Mouse (Mus musculus): ENCODE data around the gene Tusc1. TPM values are rescaled to one million over a fixed set of nuclear protein-coding genes. Genes with fewer than 3 reads are reported as not detected.

The Tusc1 gene
- polyA plus RNA-seq (2016; fragmentation: Nextera tagmentation; extraction: Ambion mirVana), result 6.9 and 7.2 TPM in 2 replicates

DNA sequence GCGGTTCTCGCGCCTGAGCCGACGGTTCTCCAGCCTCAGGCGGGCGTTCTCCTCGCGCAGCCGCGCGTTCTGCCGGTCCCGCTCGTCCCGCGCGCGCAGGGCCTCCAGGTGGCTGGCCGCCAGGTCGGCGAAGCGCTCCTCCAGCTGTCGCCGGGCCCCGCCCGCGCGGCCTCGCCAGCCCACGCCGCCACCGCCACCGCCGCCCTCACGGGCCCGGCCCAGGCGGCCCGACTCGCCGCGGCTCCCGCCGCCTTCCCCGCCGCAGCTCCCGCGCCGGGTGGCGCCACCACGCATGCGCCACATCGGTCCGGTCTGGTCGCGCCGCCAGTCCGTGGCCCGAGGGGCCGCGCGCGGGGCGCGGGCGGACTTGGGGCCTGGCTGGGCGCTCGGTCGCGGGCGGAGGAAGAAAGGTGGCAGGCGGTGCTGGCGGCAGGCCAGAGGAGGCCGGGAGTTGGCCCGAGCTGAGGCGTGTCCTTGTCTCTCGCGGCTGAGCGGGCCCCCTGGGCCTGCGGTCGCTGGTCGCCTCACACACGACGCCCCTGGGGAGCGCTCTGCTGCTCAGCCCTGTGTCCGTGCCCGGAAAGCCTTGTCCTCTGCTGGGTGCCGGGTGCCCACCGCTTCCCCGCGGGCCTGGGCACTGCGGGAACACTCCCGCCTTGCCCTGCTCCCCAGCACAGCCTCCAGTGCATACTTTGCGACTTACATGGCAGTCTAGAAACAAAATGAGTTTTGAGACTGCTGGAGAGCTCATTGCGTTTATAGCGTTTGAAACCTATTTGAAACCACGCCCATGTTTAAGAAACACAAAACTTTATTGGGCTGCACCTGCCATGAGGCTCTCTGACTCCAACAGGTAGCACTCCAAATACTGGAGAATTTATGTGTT is at the start of gene Tusc1:
Tusc1 (minus strand) TSS at position 394 of the 886 bp plus-strand sequence.
- H3K4me3 ChIP-seq, result peak within 1 kb of the TSS; percentile 78

DNA sequence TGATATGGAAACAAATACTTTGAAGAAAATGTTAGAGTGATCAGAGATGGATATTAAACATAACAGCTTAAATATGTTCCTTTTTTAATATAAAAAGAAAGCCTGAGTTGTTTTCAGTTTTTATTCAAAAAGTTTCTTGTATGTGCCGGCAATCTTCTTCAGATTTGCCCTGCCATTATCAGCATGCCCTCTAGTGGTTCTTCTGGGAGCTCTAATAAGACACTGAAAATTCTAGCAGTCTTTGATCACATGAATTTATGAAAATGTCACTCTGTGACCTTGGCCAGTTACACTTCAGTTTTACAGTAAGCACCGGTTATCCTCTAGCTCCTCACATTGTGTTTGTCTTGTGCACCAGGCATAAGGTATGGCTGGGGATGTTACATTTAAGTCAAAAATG is 17.6 kb upstream of the Tusc1 start:
- no peaks in the 10 kb centered on the region for H3K27me3 ChIP-seq (replicated peaks)
- H3K36me3 ChIP-seq, result no peaks in the 10 kb centered on the region
- no peak overlapping the region for H3K27ac ChIP-seq (ENCODE audit: poor library complexity, severe bottlenecking)
- WGBS, result 64% methylated on average over 2 of the region's 2 CpGs
- no peak for ATAC-seq (ENCODE audit: insufficient number of reproducible peaks, low FRiP score)
- H3K9ac ChIP-seq, result no peak overlapping the region
- no peaks in the 10 kb centered on the region for H3K9me3 ChIP-seq (replicated peaks)
- no peaks in the 10 kb centered on the region for H3K4me1 ChIP-seq (replicated peaks)
- H3K4me3 ChIP-seq, result no peak overlapping the region
- H3K4me2 ChIP-seq, result no peak overlapping the region

More for the DNA sequence above, at the start of gene Tusc1:
- Histone ChIP-seq H3K27ac (ENCODE audit: poor library complexity, severe bottlenecking) (peak within 1 kb of the TSS; percentile 95), H3K9me3 (replicated peaks) (no peaks in the 10 kb centered on the region), H3K4me2 (peak within 1 kb of the TSS; percentile 89), H3K36me3 (no peaks in the 10 kb centered on the region), H3K9ac (peak within 1 kb of the TSS; percentile 87), H3K4me1 (replicated peaks) (no peaks in the 10 kb centered on the region), H3K27me3 (replicated peaks) (no peaks in the 10 kb centered on the region)
- under 1% methylated on average over 81 of the region's 97 CpGs for WGBS
- peak; percentile 88 for ATAC-seq (ENCODE audit: insufficient number of reproducible peaks, low FRiP score)

DNA sequence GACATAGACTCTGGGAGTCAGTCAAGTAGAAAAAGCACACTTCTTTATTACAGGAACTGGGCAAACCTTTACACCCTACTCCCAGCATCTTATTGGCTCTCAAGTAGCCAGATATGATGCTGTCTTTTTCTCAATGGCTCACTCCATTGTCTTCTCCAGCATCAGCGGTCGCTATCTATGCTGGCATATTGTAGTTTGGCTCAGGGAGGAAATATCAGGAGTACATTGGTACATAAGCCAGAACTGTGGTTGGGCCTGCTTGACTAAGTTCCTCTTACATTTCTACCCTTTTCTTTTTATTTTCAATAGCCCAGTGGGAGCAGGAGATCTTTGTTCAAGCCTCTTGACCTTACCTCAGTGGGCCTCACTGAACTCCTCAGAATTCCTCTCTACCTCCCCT is 9.0 kb upstream of the Tusc1 start:
- no peak overlapping the region for H3K9ac ChIP-seq
- no peak for ATAC-seq (ENCODE audit: insufficient number of reproducible peaks, low FRiP score)
- H3K27ac ChIP-seq (ENCODE audit: poor library complexity, severe bottlenecking), result no peak overlapping the region
- no peaks in the 10 kb centered on the region for H3K4me1 ChIP-seq (replicated peaks)
- no peak overlapping the region for H3K4me2 ChIP-seq
- 81% methylated on average over 2 of the region's 2 CpGs for WGBS
- no peak overlapping the region for H3K4me3 ChIP-seq
- H3K9me3 ChIP-seq (replicated peaks), result no peaks in the 10 kb centered on the region
- no peaks in the 10 kb centered on the region for H3K27me3 ChIP-seq (replicated peaks)
- no peaks in the 10 kb centered on the region for H3K36me3 ChIP-seq

DNA sequence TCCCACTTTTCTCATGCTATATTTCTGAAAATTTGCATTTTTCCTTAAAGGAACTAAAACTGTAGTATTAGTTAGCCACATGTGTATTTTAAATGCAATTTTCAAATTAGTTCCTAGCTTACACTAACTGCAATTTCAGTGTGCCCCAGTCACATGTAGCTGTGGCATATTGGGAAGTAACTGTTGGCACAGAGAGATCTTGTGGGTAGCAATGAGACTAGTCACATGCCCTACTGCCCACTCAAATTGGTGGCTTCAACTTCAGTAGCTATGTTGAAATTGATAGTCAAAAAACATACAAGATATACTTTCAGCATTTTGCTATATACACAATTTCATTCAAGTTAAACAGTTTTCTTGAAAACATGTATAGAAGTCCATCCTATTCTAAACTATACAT is 6.3 kb upstream of the Tusc1 start:
- Histone ChIP-seq H3K36me3 (no peaks in the 10 kb centered on the region), H3K27ac (ENCODE audit: poor library complexity, severe bottlenecking) (no peak overlapping the region), H3K4me2 (no peak overlapping the region), H3K27me3 (replicated peaks) (no peaks in the 10 kb centered on the region), H3K4me3 (no peak overlapping the region), H3K9me3 (replicated peaks) (no peaks in the 10 kb centered on the region), H3K9ac (no peak overlapping the region), H3K4me1 (replicated peaks) (no peaks in the 10 kb centered on the region)
- no peak for ATAC-seq (ENCODE audit: insufficient number of reproducible peaks, low FRiP score)

DNA sequence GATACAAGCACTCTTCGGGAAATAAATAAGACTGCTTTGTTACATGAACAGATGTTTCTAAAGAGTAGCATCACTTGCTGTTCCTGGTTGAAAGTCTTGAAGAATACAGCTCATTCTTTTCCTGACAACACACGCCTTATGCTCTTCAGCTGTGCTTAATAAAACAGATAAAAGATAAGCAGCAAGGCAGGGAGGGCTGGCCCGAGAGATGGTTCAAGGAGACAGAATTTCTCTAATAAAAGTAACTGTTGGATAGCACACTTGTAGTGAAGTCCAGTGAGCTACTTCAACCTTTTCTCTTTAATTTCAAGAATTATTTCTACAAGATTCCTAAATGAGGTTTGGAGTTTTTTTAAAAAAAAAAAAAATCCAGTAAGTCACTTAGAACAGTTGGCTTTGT is 2.7 kb upstream of the Tusc1 start:
- Histone ChIP-seq H3K4me1 (replicated peaks) (no peaks in the 10 kb centered on the region), H3K4me2 (no peak overlapping the region), H3K36me3 (no peaks in the 10 kb centered on the region), H3K9me3 (replicated peaks) (no peaks in the 10 kb centered on the region), H3K9ac (no peak overlapping the region), H3K4me3 (no peak overlapping the region), H3K27ac (ENCODE audit: poor library complexity, severe bottlenecking) (no peak overlapping the region), H3K27me3 (replicated peaks) (no peaks in the 10 kb centered on the region)
- no peak for ATAC-seq (ENCODE audit: insufficient number of reproducible peaks, low FRiP score)
- 56% methylated on average over 3 of the region's 3 CpGs for WGBS

DNA sequence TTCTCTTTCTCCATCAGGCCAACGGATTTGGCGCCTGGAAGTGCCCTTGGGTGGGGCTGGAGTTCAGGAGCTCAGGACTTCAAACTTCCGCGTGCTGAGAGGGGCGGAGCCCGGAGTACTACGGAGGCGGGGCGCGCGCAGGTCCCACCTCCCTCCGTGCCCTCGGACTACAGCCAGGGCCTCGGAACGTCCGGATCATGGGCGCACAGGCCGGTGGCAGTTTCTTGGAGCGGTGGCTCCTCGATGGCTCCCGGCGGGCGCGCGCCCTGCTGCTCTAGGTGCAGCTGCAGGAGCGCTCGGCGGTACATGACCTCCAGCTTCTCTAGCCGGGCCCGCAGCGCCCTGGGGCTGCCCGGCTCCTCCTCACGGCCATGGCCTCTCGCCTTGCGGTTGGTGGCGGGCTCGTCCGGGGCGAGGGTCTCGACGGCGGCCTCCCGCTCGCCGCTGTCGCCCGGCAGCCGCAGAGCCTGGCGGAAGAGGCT is 634 bp downstream of the Tusc1 start:
- peak; percentile 93 for ATAC-seq (ENCODE audit: insufficient number of reproducible peaks, low FRiP score)
- Histone ChIP-seq H3K4me1 (replicated peaks) (no peaks in the 10 kb centered on the region), H3K4me3 (peak overlapping the region; percentile 78), H3K4me2 (peak overlapping the region; percentile 89), H3K27me3 (replicated peaks) (no peaks in the 10 kb centered on the region), H3K9me3 (replicated peaks) (no peaks in the 10 kb centered on the region), H3K9ac (peak overlapping the region; percentile 87), H3K36me3 (no peaks in the 10 kb centered on the region), H3K27ac (ENCODE audit: poor library complexity, severe bottlenecking) (peak overlapping the region; percentile 95)
- under 1% methylated on average over 49 of the region's 49 CpGs for WGBS

DNA sequence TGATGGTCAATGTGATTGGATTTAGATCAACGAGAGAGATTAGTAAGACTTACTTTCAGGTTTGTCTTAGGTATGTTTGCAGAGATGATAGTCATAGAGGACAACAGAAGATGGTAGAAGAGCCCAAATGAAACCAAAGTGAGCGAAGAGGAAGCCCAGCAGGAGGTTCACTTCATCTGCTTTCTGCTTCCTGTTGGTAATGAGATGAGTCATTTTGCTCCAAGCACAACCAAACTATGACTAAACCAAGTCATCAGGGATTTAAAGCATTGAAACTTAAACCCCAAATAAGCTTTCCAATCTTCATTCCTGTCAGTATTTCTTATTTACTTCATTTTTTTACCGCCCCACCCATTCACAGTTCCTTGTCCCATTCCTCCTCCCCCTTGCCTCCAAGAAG is 27.8 kb downstream of the Tusc1 start:
- Histone ChIP-seq H3K9ac (no peak overlapping the region), H3K36me3 (no peaks in the 10 kb centered on the region), H3K9me3 (replicated peaks) (0 out of 2 replicates have a peak, but pooled peaks cover 6% of the 10 kb centered on the region), H3K4me3 (no peak overlapping the region), H3K4me1 (replicated peaks) (no peaks in the 10 kb centered on the region), H3K27me3 (replicated peaks) (no peaks in the 10 kb centered on the region), H3K27ac (ENCODE audit: poor library complexity, severe bottlenecking) (no peak overlapping the region), H3K4me2 (no peak overlapping the region)
- WGBS, result 78% methylated on average over 3 of the region's 3 CpGs
- ATAC-seq (ENCODE audit: insufficient number of reproducible peaks, low FRiP score), result no peak

DNA sequence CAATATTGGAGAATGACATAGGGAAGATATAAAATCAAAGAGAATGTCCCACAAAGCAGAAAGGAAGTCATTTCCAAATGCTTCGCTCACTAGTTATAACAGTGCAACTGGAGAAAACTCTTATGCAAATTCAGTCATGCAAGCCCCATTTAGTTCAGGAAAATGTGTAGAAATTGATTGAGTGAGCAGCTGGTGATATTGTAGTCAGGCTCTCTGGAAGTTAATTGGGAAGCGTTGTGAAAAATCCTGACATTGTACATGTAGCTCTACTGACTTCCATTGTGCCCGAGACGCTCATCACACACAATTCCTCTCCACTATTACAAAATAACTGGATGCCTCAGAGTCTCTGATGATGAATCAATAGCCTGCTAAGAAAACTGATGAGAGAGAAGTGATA is 49.2 kb downstream of the Tusc1 start:
- ATAC-seq (ENCODE audit: insufficient number of reproducible peaks, low FRiP score), result no peak
- Histone ChIP-seq H3K4me3 (no peak overlapping the region), H3K9ac (no peak overlapping the region), H3K4me2 (no peak overlapping the region), H3K27me3 (replicated peaks) (no peaks in the 10 kb centered on the region), H3K9me3 (replicated peaks) (no peaks in the 10 kb centered on the region), H3K4me1 (replicated peaks) (no peaks in the 10 kb centered on the region), H3K36me3 (no peaks in the 10 kb centered on the region), H3K27ac (ENCODE audit: poor library complexity, severe bottlenecking) (no peak overlapping the region)
- 86% methylated on average over 4 of the region's 4 CpGs for WGBS

Measured in heart, embryonic 12.5 days (tissue).